Mouse (Mus musculus) embryonic fibroblast, embryonic 13.5 days (primary cell): ENCODE measurements at regions not wholly inside any gene's neighbourhood (a gene's known extent, or its start where the extent isn't known, plus 50 kb on each side); places are given as distances from the start of the nearest gene placed in this dataset.
"Not testable (repeated sequence)": the region's sequence is repeated elsewhere in the genome, so short reads cannot be mapped to it uniquely, and the experiment has no call there.

ENCODE experiments used
- H3K27ac ChIP-seq: 2 replicates; pipeline ENCODE4 v1.5.1; 2012; ENCODE audit warnings: low read length, control low read depth, inconsistent platforms; ENCODE audit not compliant: insufficient read depth
- H3K4me1 ChIP-seq: 2 replicates; pipeline ENCODE4 v1.6.1; 2011; ENCODE audit warnings: low read length; ENCODE audit not compliant: control insufficient read depth, insufficient read depth
- H3K4me3 ChIP-seq: 2 replicates; pipeline ENCODE4 v1.5.1; 2011; ENCODE audit warnings: mild to moderate bottlenecking, control low read depth, low read length; ENCODE audit not compliant: insufficient read depth
- CTCF ChIP-seq: IDR thresholded peaks from 2 replicates; pipeline ENCODE4 v1.5.1; 2011; ENCODE audit warnings: mild to moderate bottlenecking, control low read depth, low read length, moderate library complexity, borderline replicate concordance; ENCODE audit not compliant: insufficient read depth
- POLR2A ChIP-seq: IDR thresholded peaks from 2 replicates; pipeline ENCODE4 v1.6.1; 2011; ENCODE audit warnings: low read depth, mild to moderate bottlenecking, control low read depth, low read length, moderate library complexity

GRCm38 (mm10) chr12:95466502-95467490, 225.2 kb upstream of the Flrt2 start:
- H3K4me3 ChIP-seq: no peak overlapping the region
- TF ChIP-seq CTCF (no peak), POLR2A (no peak)
- H3K27ac ChIP-seq: no peak overlapping the region
- peaks cover 2% of the 10 kb centered on the region; the same call in 1 of the 2 replicates for H3K4me1 ChIP-seq

- TF ChIP-seq POLR2A: no peak
- Histone ChIP-seq H3K27ac (peak overlapping the region; percentile 35; the same call in 1 of the 2 replicates), H3K4me1 (peaks cover 2% of the 10 kb centered on the region; the same call in 1 of the 2 replicates), H3K4me3 (no peak overlapping the region)
These were observed 222.1 kb upstream of the Flrt2 start for GRCm38 (mm10) chr12:95469897-95470296.

GRCm38 (mm10) chr12:95486502-95486901, 205.5 kb upstream of the Flrt2 start:
- TF ChIP-seq CTCF (no peak), POLR2A (no peak)
- peaks cover 4% of the 10 kb centered on the region for H3K4me1 ChIP-seq
- H3K4me3 ChIP-seq: no peak overlapping the region

GRCm38 (mm10) chr12:95488371-95488770, 203.7 kb upstream of the Flrt2 start:
- H3K4me3 ChIP-seq: no peak overlapping the region
- peaks cover 6% of the 10 kb centered on the region for H3K4me1 ChIP-seq
- H3K27ac ChIP-seq: peak overlapping the region; percentile 77
- TF ChIP-seq CTCF: no peak
- TF ChIP-seq POLR2A: no peak

More at GRCm38 (mm10) chr12:95486502-95486901, 205.5 kb upstream of the Flrt2 start:
- no peak overlapping the region for H3K27ac ChIP-seq

- TF ChIP-seq CTCF (no peak), POLR2A (no peak)
- Histone ChIP-seq H3K4me1 (peaks cover 6% of the 10 kb centered on the region), H3K27ac (peak overlapping the region; percentile 76), H3K4me3 (no peak overlapping the region)
These were observed 202.7 kb upstream of the Flrt2 start for GRCm38 (mm10) chr12:95489374-95489773.

- H3K4me3 ChIP-seq: no peak overlapping the region
- no peak for TF ChIP-seq POLR2A
- TF ChIP-seq CTCF: no peak
- H3K27ac ChIP-seq: no peak overlapping the region
- peaks cover 6% of the 10 kb centered on the region for H3K4me1 ChIP-seq
These were observed 202.2 kb upstream of the Flrt2 start for GRCm38 (mm10) chr12:95489848-95490247.

GRCm38 (mm10) chr12:95491806-95492436, 200.1 kb upstream of the Flrt2 start:
- peak overlapping the region; percentile 75 for H3K27ac ChIP-seq
- not testable (repeated sequence) for H3K4me1 ChIP-seq, H3K4me3 ChIP-seq

- peak overlapping the region; percentile 59 for H3K27ac ChIP-seq
- peaks cover 7% of the 10 kb centered on the region; the same call in 1 of the 2 replicates for H3K4me1 ChIP-seq
- TF ChIP-seq POLR2A (no peak), CTCF (no peak)
These were observed 190.6 kb upstream of the Flrt2 start for GRCm38 (mm10) chr12:95501443-95501842.

GRCm38 (mm10) chr12:95520008-95520407, 172.0 kb upstream of the Flrt2 start:
- H3K27ac ChIP-seq: no peak overlapping the region
- TF ChIP-seq POLR2A (no peak), CTCF (no peak)
- H3K4me3 ChIP-seq: no peak overlapping the region
- no peaks in the 10 kb centered on the region; the same call in 1 of the 2 replicates for H3K4me1 ChIP-seq

More at GRCm38 (mm10) chr12:95501443-95501842, 190.6 kb upstream of the Flrt2 start:
- no peak overlapping the region for H3K4me3 ChIP-seq

- Histone ChIP-seq H3K4me1 (no peaks in the 10 kb centered on the region; the same call in 1 of the 2 replicates), H3K27ac (no peak overlapping the region), H3K4me3 (no peak overlapping the region)
- TF ChIP-seq POLR2A (no peak), CTCF (no peak)
These were observed 170.0 kb upstream of the Flrt2 start for GRCm38 (mm10) chr12:95522052-95522451.
